Mouse (Mus musculus): ENCODE measurements at regions not wholly inside any gene's neighbourhood (a gene's known extent, or its start where the extent isn't known, plus 50 kb on each side); places are given as distances from the start of the nearest gene placed in this dataset.

- no peak for TF ChIP-seq CTCF (IDR thresholded peaks at IDR 0.05; ENCODE audit: low read depth)
- TF ChIP-seq EP300 (IDR thresholded peaks at IDR 0.05; ENCODE audit: low read depth): no peak
These were observed 123.5 kb downstream of the Ly86 start for GRCm38 (mm10) chr13:37468304-37469178.

Measured in liver, embryonic 14.5 days (tissue).